Mouse (Mus musculus): ENCODE data around the gene Taf9.

GRCm38 (mm10) chr13:100670181-100670741, 18.9 kb downstream of the Taf9 start:
- TF ChIP-seq CTCF (IDR thresholded peaks at IDR 0.05; ENCODE audit: borderline replicate concordance, control insufficient read depth, extremely low read depth, insufficient read depth, low read length, poor library complexity) = no peak
- no peak for TF ChIP-seq POLR2A (IDR thresholded peaks at IDR 0.05; ENCODE audit: control insufficient read depth, extremely low read depth, insufficient read depth, low read length, poor library complexity)
